Mouse (Mus musculus) telencephalon, adult 2 months (tissue): ENCODE measurements around the gene Siglece.
"Not testable (repeated sequence)": the region's sequence is repeated elsewhere in the genome, so short reads cannot be mapped to it uniquely, and the experiment has no call there.

Experiments used
- DNase-seq: peaks from one replicate; pipeline ENCODE4 v3.0.0-alpha.2; 2011; ENCODE audit warnings: low read depth, low spot score

Siglece gene

DNA sequence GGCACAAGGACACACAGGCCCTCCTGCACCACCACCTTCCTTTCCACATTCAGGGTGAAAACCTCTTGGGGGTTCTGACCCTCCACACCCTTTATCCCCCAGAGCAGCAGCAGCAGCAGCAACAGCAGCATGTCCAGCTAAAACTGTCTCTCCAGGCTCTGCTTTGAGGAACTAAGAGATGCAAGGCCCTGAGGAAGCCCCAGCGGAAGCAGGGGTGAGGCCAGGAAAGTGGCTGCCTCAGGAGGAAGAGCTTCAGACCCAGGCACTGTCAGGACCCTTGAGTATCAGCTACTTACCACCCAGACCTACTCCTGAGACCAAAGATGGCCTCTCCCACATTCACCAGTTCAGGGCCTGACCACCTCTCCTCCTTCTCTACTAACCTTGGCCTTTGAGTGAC lies at the start of gene Siglece:
TSS of gene Siglece (minus strand) at position 160 of the 400 bp plus-strand sequence.
- no peak for DNase-seq

DNA sequence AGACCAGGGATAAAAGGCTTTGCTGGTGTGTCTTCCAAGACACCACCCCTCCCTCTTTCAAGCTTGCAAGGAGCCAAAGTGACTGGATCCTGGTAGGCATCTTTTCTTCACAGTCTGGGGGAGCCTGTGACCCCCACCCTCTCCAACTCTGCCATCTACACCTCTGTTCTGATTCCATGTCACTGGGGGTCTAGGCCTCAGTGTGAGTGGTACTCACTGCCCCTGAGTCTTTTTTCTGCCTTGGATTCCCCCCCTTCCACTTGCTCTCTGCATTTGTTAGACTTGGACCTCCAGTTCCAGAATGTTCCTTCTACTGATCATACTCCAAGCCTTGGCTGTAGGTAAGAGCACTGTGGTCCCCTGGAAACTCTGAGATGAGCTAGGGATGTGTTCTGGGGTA lies 30.2 kb upstream of the Siglece start, which contains the start of gene Klk14:
TSS of gene Klk14 (plus strand) at position 301 of the 400 bp plus-strand sequence.
- no peak for DNase-seq

DNA sequence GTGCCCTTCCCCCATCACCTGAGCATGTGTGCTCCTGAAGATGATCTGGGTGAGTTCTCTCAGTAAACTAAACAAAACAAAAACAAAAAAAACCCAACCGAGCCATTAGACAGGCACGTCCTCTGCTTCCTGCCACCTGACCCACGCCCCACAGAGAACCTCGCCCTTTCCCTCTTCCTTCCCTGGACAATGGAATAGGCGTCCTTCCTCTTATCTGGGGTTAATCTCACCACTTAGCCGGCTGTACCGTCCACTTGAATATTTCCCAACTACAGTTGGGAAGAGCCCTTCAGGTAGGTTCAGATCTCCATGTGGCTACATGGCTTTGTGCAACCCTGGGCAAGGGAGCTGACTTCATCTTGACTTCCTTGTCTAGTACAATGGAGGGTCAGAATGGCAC lies 25.1 kb upstream of the Siglece start:
- no peak for DNase-seq

DNA sequence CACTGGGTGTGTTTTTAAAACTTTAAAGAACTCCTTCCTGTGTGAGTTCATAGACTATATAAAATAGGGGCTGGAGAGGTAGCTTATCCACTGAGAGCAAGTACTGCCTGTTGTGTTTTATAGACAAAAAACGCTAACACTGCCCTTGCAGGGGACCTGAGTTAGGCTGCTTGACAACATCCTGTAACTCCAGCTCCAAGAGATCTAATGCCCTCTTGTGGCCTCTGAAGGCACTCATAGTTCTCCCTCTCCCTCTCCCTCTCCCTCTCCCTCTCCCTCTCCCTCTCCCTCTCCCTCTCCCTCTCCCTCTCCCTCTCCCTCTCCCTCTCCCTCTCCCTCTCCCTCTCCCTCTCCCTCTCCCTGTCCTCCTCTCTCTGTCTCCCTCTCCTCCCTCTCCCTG lies 22.6 kb upstream of the Siglece start:
- not testable (repeated sequence) for DNase-seq

DNA sequence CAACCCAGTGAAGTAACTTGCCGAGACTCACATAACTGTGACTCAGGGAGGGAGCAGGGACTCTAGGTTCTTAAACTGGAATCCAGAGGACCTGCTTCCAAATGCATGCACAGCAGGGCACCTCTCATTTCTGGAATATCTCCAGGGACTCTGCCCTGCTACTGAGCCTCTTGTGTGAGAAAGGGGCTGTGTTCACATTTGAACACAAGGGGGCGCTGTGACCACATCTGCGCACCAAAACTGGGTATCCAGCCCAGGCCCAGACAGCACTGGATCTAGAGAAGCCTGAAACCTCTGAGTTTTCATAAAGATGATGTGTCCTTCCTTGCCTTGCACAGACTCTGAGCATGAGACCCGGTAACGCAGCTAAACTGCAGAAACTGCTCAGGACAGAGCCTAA lies 21.0 kb upstream of the Siglece start:
- no peak for DNase-seq

DNA sequence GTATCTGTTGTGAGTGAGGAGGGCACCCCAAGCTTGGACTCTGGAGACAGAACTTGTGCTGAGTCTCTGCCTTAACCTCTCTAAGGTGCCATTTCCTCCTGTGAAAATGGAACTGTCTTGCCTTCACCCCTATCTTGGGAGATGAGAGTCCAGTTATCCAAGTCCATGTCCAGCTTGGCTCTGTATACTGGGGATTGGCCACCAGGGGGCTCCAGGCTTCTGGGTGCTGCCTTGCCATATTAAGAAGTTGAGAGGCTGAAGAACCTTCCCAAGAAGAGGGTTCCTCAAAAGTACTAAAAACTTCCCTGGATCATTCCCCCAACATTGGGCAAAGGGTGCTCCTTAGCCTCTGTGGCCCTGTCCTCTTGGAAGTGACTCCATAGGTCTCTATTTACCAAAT lies 18.6 kb upstream of the Siglece start:
- DNase-seq, result no peak

DNA sequence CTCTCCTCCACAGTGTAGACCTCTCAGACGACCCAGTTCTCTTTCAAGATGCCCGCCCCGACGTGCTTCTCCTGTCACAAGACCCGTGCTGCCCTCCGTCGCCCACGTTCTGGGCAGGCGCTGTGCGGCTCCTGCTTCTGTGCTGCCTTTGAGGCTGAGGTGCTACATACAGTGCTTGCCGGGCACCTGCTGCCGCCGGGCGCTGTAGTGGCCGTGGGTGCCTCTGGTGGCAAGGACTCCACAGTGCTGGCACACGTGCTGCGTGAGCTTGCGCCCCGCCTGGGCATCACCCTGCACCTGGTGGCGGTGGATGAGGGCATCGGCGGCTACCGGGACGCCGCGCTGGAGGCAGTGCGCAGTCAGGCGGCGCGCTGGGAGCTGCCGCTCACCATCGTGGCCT lies 15.1 kb upstream of the Siglece start:
- no peak for DNase-seq

DNA sequence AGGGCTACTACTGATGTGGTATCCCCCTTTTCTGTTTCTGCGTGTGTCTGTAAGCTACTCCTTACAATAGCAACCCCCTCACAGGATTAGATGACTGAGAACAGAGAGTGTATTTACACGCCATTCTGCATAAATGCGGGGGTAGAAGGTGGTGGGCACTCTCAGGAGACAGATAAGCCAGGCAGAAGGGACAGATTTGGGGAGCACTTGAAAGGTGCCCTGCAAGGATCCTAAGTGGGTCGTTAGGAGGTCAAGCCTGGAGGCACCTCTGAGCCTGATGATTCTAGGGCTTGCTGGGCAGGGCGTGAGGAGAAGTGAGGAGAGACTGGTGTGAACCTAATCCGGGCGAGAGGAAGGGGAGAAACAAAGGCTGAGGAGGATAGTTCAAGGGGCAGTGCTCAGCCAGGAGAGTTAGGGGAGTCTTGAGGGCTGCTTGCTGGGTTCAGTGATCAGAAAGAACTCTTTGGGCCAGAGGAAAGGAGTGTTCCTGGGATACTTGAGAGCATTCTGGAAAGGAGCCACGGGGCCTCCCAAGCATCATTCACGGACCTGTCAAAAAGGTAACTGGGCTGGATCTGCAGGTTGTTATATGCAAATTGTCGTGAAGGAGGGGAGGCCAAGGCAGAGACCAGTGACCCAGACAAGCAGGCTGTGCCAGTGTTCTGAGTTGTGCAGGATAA lies 12.8 kb upstream of the Siglece start:
- DNase-seq, result no peak

DNA sequence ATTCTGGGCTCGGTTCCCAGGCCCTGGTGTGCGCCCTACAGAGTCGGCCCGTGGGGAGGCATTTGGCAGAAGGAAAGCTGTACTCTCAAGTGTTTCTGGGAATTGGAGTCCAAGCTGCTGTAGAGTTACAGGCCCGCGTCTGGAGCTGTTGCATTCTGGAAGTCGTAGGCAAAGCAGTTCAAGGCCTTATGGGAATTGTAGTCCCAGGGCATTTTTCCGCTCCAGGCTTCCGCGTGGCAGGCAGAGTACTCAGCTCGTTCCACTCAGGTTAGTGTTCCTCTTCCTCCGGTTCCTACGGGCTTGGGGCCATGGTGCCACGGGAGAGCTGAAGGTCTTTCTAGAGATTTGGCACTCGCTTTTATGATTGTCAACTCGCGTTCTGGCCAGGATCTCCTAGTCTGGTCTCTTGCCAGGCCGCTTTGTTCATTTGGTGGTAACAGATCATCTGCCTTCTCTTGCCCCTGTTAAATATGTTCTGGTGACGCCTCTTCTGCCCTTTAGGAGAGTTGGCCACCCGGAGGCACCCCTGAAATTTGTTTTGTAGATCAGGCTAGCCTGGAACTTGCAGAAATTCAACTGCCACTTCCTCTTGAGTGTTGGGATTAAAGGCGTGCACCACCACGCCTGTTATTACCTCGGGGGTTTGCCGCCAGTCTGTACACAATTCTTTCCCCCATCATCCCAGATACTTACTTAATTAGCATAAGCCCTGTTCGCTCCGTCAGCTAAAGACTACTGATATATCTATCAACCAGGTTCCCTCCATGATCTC lies 12.0 kb upstream of the Siglece start, which contains the start of gene Ctu1:
TSS of gene Ctu1 (plus strand) at position 208 of the 772 bp plus-strand sequence.
- peak; percentile 97 for DNase-seq

DNA sequence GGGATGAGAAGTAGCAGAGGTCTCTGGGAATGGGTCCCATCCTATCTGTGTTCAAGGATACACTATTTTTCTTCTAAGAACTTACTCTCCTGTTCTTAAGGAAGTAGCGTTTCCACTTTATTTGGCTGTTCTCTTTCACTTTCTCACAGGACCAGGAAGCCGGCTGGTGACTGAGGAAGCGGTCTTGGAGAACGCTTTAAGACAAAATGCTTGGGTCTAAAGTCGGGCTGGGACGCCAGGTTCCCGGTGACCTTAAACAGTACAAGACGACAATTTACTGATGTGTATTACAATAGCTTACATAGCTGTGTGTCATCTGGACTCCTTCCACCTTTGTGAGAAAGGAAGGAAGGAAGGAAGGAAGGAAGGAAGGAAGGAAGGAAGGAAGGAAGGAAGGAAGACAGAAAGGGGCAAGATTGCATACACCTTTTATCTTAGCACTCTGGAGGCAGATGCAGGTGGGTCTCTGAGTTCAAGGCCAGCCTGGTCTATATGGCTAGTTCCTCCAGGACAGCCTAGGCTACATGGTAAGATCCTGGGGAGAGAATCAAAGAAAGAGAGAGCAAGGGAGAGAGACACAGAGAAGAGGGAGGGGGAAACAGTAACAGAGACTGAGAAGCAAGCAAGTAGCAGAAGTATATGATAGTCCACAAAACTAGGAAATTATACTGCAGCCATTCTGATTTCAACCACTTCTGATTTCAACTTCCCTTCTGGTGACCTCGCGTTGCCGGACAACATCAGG lies 11.3 kb upstream of the Siglece start:
- no peak for DNase-seq

DNA sequence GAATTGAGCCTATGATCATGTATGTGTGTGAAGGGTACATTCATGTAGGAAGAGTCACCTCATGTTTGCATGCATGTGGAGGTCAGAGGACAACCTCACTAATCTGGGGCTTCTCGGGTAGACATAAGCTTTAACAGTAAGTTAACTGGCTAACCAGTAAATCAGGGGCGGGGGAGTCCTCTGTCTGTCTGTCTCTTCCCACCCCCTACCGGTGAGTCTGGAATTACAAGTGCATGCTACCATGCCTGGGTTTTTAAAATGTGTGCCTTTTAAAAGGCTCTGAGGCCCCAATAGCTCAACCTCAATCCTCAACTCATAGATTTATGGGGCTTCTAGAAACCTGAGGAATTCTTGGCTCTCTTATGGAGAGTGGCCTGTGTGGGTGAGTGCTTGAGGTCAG lies 8.6 kb upstream of the Siglece start:
- no peak for DNase-seq

DNA sequence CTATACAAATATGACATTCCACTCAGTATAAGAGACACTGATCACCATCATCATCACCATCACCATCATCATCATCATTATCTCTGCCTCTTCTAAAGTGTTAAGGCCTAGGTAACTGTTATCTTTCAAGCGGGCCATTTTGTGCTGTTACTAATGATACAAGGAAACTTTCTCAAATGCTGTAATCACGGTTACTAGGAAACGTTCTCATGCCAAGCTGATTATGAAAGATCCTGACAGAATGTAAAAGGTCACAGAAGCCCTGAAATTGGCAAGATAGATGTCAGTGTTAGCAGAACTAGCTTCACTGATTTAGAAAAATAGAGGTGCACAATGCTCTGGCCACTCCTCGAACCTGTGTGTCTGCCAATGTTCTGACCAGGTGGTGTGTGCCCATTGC lies 7.3 kb upstream of the Siglece start:
- DNase-seq, result not testable (repeated sequence)

DNA sequence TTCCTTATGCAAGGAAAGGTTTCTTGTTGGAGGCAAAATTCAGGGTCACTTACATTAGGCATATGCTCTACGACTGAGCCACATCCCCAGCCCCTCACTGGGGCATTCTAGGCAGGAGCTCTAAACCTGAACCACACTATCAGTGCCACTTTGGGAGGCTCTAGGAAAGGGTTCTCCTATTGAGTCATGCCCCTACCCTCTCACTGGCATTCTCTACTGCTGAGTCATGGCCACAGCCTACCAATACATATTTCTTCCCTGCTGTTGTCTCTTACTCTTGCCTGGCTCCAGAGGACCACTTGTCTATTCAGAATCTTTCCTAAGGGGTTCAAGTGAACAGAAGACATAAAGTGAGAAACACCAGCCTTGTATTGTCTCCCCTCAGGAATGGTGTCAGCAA lies 2.8 kb upstream of the Siglece start:
- no peak for DNase-seq

DNA sequence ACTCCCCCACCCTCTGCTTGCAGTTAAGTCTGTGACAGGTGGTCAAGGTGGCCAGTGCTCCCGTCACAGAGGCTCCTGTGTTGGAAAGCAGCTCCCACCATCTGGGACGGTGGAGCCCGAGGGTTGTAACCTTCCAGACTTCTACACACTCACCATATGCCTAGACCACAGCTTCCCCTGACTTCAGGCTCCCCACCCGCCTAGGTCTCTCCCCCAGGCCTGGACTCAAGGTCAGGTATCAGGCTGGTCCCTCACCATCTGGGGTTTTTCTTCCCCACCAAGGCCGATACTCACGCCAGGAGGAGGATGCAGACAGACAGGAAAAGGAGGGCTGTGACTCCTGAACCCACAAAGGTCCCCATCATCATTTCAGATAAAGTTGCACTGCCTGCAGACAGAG lies 3.7 kb downstream of the Siglece start:
- DNase-seq, result no peak

DNA sequence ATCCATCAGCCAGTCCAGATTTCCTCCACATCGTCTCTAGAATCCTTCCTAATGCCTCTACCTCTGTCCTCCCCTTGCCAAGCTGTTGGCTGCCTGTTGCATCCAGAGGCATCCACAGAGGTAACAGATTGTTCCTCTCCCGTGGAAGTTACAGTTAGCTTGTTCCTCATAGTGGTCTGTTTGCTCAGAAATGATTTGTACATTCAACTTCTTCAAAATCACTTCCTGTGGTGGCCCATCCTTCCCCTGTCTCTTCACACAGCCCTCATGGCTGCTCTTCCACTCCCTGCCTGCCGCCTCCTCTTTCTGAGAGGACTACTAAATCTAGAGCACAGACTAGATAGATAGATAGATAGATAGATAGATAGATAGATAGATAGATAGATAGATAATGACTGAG lies 5.4 kb downstream of the Siglece start:
- DNase-seq, result no peak

DNA sequence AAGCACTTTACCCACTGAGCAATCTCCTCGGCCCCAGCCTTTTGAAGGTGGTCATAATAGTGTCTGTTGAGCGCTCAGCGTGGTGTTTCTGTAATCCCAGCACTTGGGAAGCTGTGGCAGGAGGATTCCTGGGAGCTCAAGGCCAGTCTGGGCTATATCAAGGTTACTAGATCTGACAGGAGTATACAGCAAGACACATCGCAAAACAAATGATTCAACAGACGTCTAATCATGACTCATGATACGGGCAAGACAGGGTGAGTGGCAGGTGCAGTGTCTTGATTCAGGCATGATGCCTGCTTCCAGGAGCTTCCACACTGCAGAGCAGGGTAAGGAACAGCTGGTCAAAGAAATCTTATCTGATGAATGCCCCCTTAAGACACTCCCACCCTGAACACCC lies 7.3 kb downstream of the Siglece start:
- no peak for DNase-seq

DNA sequence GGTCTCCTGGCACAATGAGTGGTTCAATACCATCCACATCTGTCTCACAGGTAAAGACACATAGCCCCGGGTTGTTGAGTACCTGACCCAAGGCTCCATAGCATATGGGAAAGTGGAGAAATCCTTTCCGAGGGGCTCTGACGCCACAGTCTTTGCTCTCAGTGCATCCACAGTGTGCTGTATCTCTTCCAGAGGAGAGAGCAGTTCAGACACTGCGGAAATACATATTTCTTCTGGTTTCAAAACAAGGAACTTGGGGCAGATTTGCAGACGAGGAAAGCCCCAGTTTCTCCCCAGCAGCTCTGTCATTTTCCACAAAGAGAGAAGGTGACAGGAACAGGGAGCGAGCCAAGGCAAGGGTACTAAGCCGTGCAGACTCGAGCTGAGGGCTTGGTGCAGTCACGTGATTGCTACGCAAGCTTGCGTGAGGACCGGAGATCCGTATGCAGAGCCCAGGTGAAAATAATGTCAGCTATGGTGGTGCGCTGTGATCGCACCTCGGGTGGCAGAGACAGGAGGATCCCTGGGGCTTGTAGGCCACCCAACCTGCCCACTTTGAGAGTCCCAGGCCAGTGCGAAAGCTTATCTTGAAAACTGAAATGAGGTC lies 16.8 kb downstream of the Siglece start:
- no peak for DNase-seq

DNA sequence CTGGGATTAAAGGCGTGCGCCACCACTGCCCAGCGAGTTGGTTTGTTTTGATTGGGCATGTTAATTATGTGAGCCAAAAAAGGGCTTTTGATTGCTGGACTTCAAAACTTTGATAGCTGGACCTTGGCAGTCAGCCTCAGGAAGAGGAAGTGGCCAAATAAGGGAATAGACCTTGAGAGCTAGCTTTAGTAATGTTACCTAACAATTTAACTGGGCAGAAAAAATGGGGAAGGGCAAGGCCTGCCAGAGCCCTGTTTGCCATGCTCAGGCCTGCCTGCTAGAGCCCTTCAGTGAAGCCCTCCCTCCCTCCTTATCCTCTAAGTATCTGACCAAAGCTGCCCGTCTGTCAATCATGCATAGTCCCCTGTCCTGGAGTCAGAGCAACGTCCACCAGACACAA lies 17.4 kb downstream of the Siglece start:
- no peak for DNase-seq

DNA sequence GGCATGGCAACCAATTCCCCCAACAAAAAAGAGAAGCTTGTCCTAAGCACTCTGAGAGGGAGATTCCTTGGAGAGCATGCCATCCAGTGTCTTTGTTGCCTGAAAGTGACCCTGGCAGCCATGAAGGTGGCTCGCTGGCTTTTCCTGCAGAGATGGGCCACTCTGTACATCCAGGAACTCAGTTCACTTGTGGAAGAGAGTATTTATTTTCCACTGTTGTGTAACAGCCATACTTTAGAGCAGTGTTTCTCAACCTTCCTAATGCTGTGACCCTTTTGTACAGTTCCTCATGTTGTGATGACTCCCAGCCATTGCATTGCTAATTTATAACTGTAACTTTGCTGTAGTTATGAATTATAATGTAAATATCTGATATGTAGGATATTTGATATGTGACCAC lies 22.8 kb downstream of the Siglece start:
- no peak for DNase-seq

DNA sequence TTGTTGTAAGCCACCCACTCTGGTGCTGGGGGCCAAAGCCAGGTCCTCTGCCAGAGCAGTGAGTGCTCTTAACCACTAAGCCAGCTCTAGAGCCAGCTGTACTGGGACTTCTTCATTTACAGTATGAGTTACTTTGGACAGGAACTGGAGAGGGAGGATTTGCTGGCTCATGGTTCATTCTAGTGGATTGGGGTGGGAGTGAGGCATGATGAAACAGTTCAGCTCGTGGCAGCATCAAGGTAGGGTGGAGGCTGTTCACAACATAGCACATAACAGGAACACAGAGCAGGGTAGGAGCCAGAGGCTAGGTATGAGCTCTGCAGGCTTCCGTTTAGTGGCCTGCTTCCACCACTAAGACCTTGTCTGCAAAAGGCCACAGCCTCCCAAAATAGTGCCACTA lies 23.8 kb downstream of the Siglece start:
- no peak for DNase-seq

DNA sequence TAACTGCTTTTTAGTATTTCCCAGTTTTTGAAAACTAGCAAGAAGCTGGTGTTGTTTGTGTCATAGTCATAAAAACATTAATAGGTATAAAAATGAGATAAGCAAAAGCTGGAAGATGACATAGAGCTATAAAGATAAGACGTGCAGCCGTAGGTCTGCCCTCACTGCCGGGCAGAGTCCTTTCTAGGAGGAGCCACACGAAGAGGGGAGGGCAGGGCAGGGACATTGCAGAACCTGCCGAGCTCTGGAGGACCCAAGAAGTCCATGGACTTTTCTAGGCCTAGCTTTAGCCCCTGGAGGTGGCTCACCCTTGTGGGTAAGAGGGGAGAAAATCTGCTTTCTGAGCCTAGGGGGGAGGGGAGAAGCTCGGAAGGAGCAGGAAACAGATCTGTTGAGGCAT lies 25.5 kb downstream of the Siglece start, which contains the start of gene Ceacam18:
TSS of gene Ceacam18 (plus strand) at position 208 of the 400 bp plus-strand sequence.
- DNase-seq, result no peak

DNA sequence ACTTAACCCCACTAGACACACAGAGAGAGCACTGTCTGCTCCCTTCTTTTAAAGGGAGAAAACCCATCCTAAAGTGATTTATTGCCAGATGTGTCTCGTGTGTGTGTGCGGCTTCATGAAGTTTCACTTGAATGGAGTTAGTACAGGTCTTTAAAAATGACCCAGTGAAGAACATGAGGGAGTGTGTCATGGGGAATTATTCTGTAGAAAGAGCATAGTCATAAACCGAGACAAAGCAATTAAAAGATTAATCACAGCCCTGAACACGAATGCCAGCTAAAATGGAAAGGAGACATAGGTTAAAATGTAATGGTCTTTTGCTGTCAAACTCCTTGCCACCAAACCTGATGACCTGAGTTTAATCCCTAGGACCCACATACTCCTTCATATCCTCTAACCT lies 26.0 kb downstream of the Siglece start:
- no peak for DNase-seq
